Mouse (Mus musculus): ENCODE data around the gene Gm19410. TPM values are rescaled to one million over a fixed set of nuclear protein-coding genes. Genes with fewer than 3 reads are reported as not detected.

The Gm19410 gene
- not detected for polyA plus RNA-seq (2017; shearing (Covaris generic))

GRCm38 (mm10) chr8:35765499-35766193 is at the start of gene Gm19410:
Gene Gm19410 (plus strand): TSS chr8:35765790.

